Mouse (Mus musculus): ENCODE results near the gene Ubl7.
"Not testable (repeated sequence)": the region's sequence is repeated elsewhere in the genome, so short reads cannot be mapped to it uniquely, and the experiment has no call there.

Ubl7 gene

GRCm38 (mm10) chr9:57910254-57911160 is at the start of gene Ubl7:
Gene Ubl7 (plus strand): TSS chr9:57910979.
- peak; percentile 74 to 85 for DNase-seq (ENCODE audit: low read depth in 1 of 2, low spot score in 2 of 2)

GRCm38 (mm10) chr9:57861951-57862471 is 48.8 kb upstream of the Ubl7 start:
- DNase-seq (ENCODE audit: low read depth in 1 of 2, low spot score in 2 of 2) = peak; percentile 18 to 27

GRCm38 (mm10) chr9:57864336-57864735 is 46.4 kb upstream of the Ubl7 start:
- DNase-seq (ENCODE audit: low read depth in 1 of 2, low spot score in 2 of 2) = no peak

GRCm38 (mm10) chr9:57866530-57866929 is 44.2 kb upstream of the Ubl7 start:
- DNase-seq (ENCODE audit: low read depth in 1 of 2, low spot score in 2 of 2) = no peak

- DNase-seq (ENCODE audit: low read depth in 1 of 2, low spot score in 2 of 2) = no peak
Observed at GRCm38 (mm10) chr9:57867236-57867635, 43.5 kb upstream of the Ubl7 start.

- no peak for DNase-seq (ENCODE audit: low read depth in 1 of 2, low spot score in 2 of 2)
Observed at GRCm38 (mm10) chr9:57867880-57868279, 42.9 kb upstream of the Ubl7 start.

GRCm38 (mm10) chr9:57868767-57869166 is 42.0 kb upstream of the Ubl7 start:
- no peak for DNase-seq (ENCODE audit: low read depth in 1 of 2, low spot score in 2 of 2)

- DNase-seq (ENCODE audit: low read depth in 1 of 2, low spot score in 2 of 2) = no peak
Observed at GRCm38 (mm10) chr9:57870273-57870816, 40.4 kb upstream of the Ubl7 start.

- peak in 1 of 2 experiments; percentile 19 for DNase-seq (ENCODE audit: low read depth in 1 of 2, low spot score in 2 of 2)
Observed at GRCm38 (mm10) chr9:57874134-57874533, 36.6 kb upstream of the Ubl7 start.

- no peak for DNase-seq (ENCODE audit: low read depth in 1 of 2, low spot score in 2 of 2)
Observed at GRCm38 (mm10) chr9:57874994-57875393, 35.8 kb upstream of the Ubl7 start.

GRCm38 (mm10) chr9:57879213-57879612 is 31.6 kb upstream of the Ubl7 start:
- no peak for DNase-seq (ENCODE audit: low read depth in 1 of 2, low spot score in 2 of 2)

- DNase-seq (ENCODE audit: low read depth in 1 of 2, low spot score in 2 of 2) = no peak
Observed at GRCm38 (mm10) chr9:57880278-57880677, 30.5 kb upstream of the Ubl7 start.

GRCm38 (mm10) chr9:57881781-57882180 is 29.0 kb upstream of the Ubl7 start:
- not testable (repeated sequence) for DNase-seq (ENCODE audit: low read depth in 1 of 2, low spot score in 2 of 2)

GRCm38 (mm10) chr9:57883413-57883812 is 27.4 kb upstream of the Ubl7 start:
- no peak for DNase-seq (ENCODE audit: low read depth in 1 of 2, low spot score in 2 of 2)

- no peak for DNase-seq (ENCODE audit: low read depth in 1 of 2, low spot score in 2 of 2)
Observed at GRCm38 (mm10) chr9:57888119-57888518, 22.7 kb upstream of the Ubl7 start.

- DNase-seq (ENCODE audit: low read depth in 1 of 2, low spot score in 2 of 2) = no peak
Observed at GRCm38 (mm10) chr9:57900478-57900877, 10.3 kb upstream of the Ubl7 start.

GRCm38 (mm10) chr9:57901197-57901596 is 9.6 kb upstream of the Ubl7 start:
- DNase-seq (ENCODE audit: low read depth in 1 of 2, low spot score in 2 of 2) = no peak

- no peak for DNase-seq (ENCODE audit: low read depth in 1 of 2, low spot score in 2 of 2)
Observed at GRCm38 (mm10) chr9:57901601-57902000, 9.2 kb upstream of the Ubl7 start.

GRCm38 (mm10) chr9:57902132-57902531 is 8.6 kb upstream of the Ubl7 start:
- no peak for DNase-seq (ENCODE audit: low read depth in 1 of 2, low spot score in 2 of 2)

GRCm38 (mm10) chr9:57903589-57904249 is 7.1 kb upstream of the Ubl7 start:
- no peak for DNase-seq (ENCODE audit: low read depth in 1 of 2, low spot score in 2 of 2)

- no peak for DNase-seq (ENCODE audit: low read depth in 1 of 2, low spot score in 2 of 2)
Observed at GRCm38 (mm10) chr9:57904250-57904644, 6.5 kb upstream of the Ubl7 start.

GRCm38 (mm10) chr9:57907206-57907605 is 3.6 kb upstream of the Ubl7 start:
- no peak for DNase-seq (ENCODE audit: low read depth in 1 of 2, low spot score in 2 of 2)

Measured in monocyte, adult 2 months (primary cell).